Mouse (Mus musculus) T-helper 17 cell (primary cell): ENCODE results near the gene Sh3tc1.

Experiments
- in situ Hi-C, 2 experiments: fragments of 300-600 bp; cut with MboI, MseI; formaldehyde crosslinking; loops; 1 replicate in 1 of 2; 2 replicates in 1 of 2; pipeline ENCODE4 v1.15.1; 2025; ENCODE audit warnings: high pct_unique_total_duplicates in 2 of 2

The Sh3tc1 gene

GRCm38 (mm10) chr5:35648230-35648629, 91.6 kb downstream of the Sh3tc1 start:
- in situ Hi-C loops: no loop called here

DNA sequence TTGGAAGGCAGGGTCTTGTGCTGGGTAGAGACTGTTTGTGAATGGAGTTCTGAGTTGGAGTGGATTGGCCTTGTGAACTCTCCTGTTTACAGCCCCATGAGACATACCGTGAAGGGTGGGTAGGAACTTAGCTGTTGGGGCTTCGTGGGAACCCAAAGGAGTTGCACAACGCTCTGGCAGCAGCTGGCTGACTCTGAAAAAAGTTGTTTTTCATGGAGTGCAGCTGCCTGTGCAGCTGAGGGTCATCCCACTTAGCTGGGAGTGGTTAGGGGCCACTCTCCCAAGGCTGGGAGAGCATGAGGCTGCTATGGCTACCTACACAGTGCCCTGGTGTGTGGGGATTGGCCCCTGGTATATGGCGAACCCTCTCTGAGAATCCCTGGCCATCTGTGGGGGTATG, 92.2 kb downstream of the Sh3tc1 start:
- in situ Hi-C loops: no loop called here
